Mouse (Mus musculus): Measurements from ENCODE around the gene Zswim3. TPM values are rescaled to one million over a fixed set of nuclear protein-coding genes. Genes with fewer than 3 reads are reported as not detected.

Zswim3 gene
- polyA plus RNA-seq, 1 experiment from 2014 or later, result 4.3 TPM

DNA sequence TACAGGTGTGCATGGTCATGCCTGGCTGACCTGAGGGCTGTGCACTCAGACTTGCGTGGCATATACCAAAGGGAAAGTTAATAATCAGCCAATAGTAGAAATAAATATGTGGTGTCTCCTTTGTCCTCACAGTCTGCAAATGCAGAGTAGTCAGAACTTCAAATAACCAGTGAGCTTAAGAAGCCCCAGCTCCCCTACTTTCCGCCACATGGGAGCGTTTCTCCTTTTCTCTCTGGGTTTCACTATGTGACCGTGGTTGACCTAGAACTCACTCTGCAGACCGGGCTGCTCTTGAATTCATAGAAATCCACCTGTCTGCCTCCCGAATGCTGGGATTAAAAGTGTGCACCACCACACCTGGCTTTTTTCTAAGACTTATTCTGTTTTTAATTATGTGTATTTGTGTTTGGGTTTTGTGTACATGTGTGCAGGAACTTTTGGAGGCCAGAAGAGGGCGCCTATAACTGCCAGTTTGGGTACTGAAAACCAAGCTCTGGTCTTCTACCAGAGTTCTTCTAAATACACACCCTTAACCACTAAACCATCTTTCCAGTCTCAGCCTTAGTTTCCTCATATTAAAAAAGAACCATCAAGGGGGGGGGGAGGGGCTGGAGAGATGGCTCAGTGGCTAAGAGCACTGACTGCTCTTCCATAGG, 20.8 kb upstream of the Zswim3 start:
- ATAC-seq (ENCODE audit: low read depth) (no peak), DNase-seq (no peak)
- peaks cover 5% of the 10 kb centered on the region; the same call in 1 of the 2 replicates for H3K36me3 ChIP-seq
- H3K4me3 ChIP-seq (replicated peaks), result no peak overlapping the region
- no peaks in the 10 kb centered on the region for H3K9me3 ChIP-seq (replicated peaks)
- H3K4me1 ChIP-seq (replicated peaks), result peaks cover 55% of the 10 kb centered on the region
- H3K27me3 ChIP-seq, result peaks cover 58% of the 10 kb centered on the region
- H3K27ac ChIP-seq, result no peak overlapping the region
- no peak overlapping the region for H3K9ac ChIP-seq
- 66% methylated on average over 7 of the region's 7 CpGs for WGBS (ENCODE audit: insufficient replicate concordance)
- H3K4me2 ChIP-seq, result no peak overlapping the region

DNA sequence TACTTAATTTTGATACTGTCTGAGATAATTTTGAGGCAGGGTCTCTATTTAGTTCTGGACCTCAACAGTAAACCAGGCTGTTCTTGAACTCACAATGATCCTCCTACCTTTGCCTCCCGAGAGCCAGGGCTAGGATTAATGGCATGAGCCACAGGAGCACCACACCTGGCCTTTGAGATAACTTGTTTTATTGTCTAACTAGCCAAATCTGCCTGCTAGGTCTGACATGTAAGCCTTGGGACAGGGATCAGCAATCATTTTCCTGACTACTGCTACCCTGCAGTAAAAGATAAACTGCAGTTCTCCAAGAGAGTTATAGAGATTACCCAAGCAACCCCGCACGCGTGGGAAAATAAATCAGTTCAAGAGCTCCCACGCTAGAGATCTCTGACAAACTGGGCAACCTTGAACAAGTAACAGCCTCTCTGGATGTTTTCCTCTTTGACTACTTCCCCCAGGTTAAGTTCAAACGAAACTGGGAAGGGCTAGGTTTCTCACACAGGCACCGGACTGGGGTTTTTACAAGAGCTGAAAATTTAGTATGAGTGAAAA, 20.0 kb upstream of the Zswim3 start:
- ATAC-seq (ENCODE audit: low read depth), result no peak
- Histone ChIP-seq H3K9me3 (replicated peaks) (no peaks in the 10 kb centered on the region), H3K4me1 (replicated peaks) (peaks cover 57% of the 10 kb centered on the region), H3K27ac (peak overlapping the region; percentile 76), H3K27me3 (peaks cover 49% of the 10 kb centered on the region), H3K9ac (peak overlapping the region; percentile 82), H3K36me3 (peaks cover 10% of the 10 kb centered on the region), H3K4me3 (replicated peaks) (peak overlapping the region; percentile 70), H3K4me2 (peak overlapping the region; percentile 99)
- 6% methylated on average over 7 of the region's 7 CpGs for WGBS (ENCODE audit: insufficient replicate concordance)
- no peak for DNase-seq

DNA sequence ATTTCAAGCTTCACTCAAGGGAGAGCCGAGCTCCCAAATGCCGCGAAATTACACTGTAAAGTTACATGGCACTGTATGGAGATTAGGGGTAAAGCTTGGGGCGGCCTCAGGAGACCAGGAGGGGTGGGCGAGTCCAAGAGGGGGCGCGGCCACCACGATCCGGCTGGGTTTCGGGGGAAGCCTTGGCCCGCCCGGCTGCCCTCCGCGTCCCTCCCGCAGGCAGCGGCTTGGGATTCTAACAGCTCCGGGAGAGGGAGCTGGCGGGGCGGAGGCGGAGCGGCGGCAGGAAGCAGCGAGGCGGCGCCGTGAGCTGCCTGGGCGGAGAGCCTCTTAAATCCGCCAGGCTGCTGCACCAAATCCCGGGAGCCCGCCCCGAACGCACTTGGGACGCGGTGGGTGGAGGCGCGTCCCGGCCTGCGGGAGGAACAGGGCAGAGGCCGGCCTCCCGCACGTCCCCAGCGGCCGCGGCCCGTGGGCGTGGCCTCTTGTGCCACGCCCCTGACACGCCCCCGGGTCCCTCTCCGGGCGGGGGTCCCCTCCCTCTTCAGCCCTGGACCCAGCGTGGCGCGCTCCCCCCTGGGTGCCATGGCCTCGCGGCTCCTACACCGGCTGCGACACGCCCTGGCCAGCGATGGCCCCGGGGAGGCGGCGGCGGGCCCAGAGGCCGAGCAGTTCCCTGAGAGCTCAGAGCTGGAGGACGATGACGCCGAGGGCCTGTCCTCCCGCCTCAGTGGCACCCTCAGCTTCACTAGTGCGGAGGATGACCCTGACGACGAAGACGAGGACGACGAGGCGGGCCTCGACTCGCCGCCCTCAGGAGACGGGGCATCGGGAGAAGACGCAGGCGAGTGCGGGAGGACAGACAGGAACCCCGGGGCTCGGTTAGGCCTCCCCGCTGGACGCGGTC, 19.2 kb upstream of the Zswim3 start, which contains the start of gene Snx21:
Gene Snx21 (plus strand): TSS at position 343 of the 907 bp plus-strand sequence.
- H3K4me3 ChIP-seq (replicated peaks), result peak within 1 kb of the TSS; percentile 70
- H3K4me2 ChIP-seq, result peak within 1 kb of the TSS; percentile 99
- peaks cover 43% of the 10 kb centered on the region for H3K27me3 ChIP-seq
- DNase-seq (peak; percentile 75), ATAC-seq (ENCODE audit: low read depth) (peak; percentile 87)
- no peaks in the 10 kb centered on the region for H3K9me3 ChIP-seq (replicated peaks)
- peak within 1 kb of the TSS; percentile 76 for H3K27ac ChIP-seq
- H3K36me3 ChIP-seq, result peaks cover 17% of the 10 kb centered on the region
- peak within 1 kb of the TSS; percentile 82 for H3K9ac ChIP-seq
- H3K4me1 ChIP-seq (replicated peaks), result peaks cover 65% of the 10 kb centered on the region
- under 1% methylated on average over 88 of the region's 89 CpGs for WGBS (ENCODE audit: insufficient replicate concordance)

DNA sequence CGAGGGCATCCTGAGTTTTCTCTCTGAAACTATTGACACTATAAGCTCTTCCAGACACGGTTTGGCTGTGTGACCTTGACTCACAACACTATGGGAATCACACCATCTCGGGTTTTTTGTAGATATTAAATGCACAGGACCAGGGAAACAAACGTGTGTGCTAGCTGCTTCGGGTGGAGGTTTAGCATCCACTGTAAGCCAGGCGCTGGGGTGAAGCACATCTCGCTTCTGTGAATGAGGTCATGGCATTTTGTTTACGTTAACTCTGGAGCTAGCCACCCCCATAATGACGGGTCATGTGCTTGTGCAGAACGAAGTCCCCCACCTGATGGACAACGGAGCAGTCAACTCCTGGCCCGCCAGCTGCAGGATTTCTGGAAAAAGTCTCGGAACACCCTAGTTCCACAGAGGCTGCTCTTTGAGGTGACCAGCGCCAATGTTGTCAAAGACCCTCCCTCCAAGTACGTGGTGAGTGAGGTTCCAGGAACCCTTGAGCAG, 18.5 kb upstream of the Zswim3 start:
- WGBS (ENCODE audit: insufficient replicate concordance), result 15% methylated on average over 15 of the region's 15 CpGs
- DNase-seq (no peak), ATAC-seq (ENCODE audit: low read depth) (no peak)
- Histone ChIP-seq H3K27me3 (peaks cover 41% of the 10 kb centered on the region), H3K4me1 (replicated peaks) (peaks cover 67% of the 10 kb centered on the region), H3K27ac (peak overlapping the region; percentile 76), H3K4me3 (replicated peaks) (peak overlapping the region; percentile 70), H3K36me3 (peaks cover 23% of the 10 kb centered on the region), H3K9me3 (replicated peaks) (no peaks in the 10 kb centered on the region), H3K9ac (peak overlapping the region; percentile 82), H3K4me2 (peak overlapping the region; percentile 99)

DNA sequence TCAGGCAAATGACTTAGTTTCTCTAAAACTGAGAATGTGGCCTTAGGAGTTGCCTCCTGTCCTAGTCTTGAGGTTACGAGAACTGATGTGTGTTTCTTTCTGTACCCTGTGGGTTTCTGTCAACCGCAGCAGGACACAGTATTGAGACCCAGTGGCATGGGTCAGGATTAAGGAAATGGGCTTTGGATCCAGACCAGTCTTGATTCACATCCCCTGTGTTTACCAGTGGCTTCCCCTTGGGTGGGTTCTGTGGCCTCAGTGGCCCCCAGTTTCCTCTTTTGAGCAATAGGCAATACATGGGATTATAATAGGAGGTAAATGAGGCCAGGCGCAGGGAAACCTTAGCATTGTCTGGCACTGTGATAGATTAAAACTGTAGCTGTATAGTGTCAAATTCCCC, 17.9 kb upstream of the Zswim3 start:
- H3K27me3 ChIP-seq, result peaks cover 35% of the 10 kb centered on the region
- ATAC-seq (ENCODE audit: low read depth) (no peak), DNase-seq (no peak)
- H3K4me2 ChIP-seq, result peak overlapping the region; percentile 99
- 73% methylated on average over 3 of the region's 3 CpGs for WGBS (ENCODE audit: insufficient replicate concordance)
- H3K27ac ChIP-seq, result peak overlapping the region; percentile 18; the same call in 1 of the 2 replicates
- H3K4me1 ChIP-seq (replicated peaks), result peaks cover 61% of the 10 kb centered on the region
- H3K36me3 ChIP-seq, result peaks cover 29% of the 10 kb centered on the region
- H3K9ac ChIP-seq, result no peak overlapping the region
- H3K9me3 ChIP-seq (replicated peaks), result no peaks in the 10 kb centered on the region
- peak overlapping the region; percentile 70 for H3K4me3 ChIP-seq (replicated peaks)

DNA sequence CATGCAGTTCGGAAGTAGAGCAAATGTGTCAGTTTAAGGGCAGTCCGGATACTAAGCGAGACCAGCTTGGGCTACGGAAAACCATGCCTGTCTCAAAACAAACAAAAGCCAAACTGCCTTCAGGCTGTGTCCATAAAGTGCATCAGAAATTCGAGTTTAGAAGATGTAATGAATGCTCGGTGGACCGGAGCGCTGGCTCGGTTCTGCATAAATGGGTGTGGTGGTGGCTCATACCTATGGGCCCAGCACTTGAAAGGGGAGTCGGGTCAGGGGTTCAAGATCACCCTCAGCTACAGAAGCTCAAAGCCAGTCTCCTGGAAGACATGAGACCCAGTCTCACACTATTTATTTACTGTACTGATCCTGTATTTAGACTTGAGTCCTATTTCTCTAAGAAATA, 17.1 kb upstream of the Zswim3 start:
- Histone ChIP-seq H3K9ac (no peak overlapping the region), H3K4me1 (replicated peaks) (peaks cover 60% of the 10 kb centered on the region), H3K4me3 (replicated peaks) (no peak overlapping the region), H3K27ac (no peak overlapping the region), H3K9me3 (replicated peaks) (no peaks in the 10 kb centered on the region), H3K36me3 (peaks cover 37% of the 10 kb centered on the region), H3K27me3 (peaks cover 34% of the 10 kb centered on the region), H3K4me2 (no peak overlapping the region)
- no peak for ATAC-seq (ENCODE audit: low read depth)
- WGBS (ENCODE audit: insufficient replicate concordance), result 81% methylated on average over 10 of the region's 10 CpGs
- DNase-seq, result no peak

DNA sequence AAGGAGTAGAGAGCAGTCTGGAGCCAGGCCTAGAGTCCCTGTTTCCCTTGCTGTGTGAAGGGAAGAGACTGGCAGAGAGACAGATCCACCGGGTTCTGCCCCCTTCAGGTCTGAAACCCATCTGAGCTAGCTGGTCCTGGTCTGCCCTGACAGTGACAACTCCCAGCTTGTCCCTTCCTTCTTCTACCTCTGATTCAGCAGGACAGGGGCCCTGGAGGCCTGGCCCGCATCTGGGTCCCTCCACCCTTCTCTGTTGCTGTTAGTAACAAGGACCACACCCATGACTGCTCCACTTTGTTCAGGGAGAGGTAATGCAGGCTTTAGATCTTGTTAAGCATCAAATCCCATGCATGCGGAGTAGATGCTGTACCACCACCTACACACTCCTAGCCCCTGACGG, 16.5 kb upstream of the Zswim3 start:
- peak overlapping the region; percentile 44 for H3K4me2 ChIP-seq
- peak overlapping the region; percentile 39; the same call in 1 of the 2 replicates for H3K9ac ChIP-seq
- DNase-seq, result peak; percentile 39
- ATAC-seq (ENCODE audit: low read depth), result peak; percentile 61
- H3K9me3 ChIP-seq (replicated peaks), result no peaks in the 10 kb centered on the region
- peak overlapping the region; percentile 35; the same call in 1 of the 2 replicates for H3K27ac ChIP-seq
- peaks cover 42% of the 10 kb centered on the region for H3K36me3 ChIP-seq
- H3K27me3 ChIP-seq, result peaks cover 34% of the 10 kb centered on the region
- peaks cover 62% of the 10 kb centered on the region for H3K4me1 ChIP-seq (replicated peaks)
- H3K4me3 ChIP-seq (replicated peaks), result no peak overlapping the region
- WGBS (ENCODE audit: insufficient replicate concordance), result 67% methylated on average over 4 of the region's 4 CpGs

DNA sequence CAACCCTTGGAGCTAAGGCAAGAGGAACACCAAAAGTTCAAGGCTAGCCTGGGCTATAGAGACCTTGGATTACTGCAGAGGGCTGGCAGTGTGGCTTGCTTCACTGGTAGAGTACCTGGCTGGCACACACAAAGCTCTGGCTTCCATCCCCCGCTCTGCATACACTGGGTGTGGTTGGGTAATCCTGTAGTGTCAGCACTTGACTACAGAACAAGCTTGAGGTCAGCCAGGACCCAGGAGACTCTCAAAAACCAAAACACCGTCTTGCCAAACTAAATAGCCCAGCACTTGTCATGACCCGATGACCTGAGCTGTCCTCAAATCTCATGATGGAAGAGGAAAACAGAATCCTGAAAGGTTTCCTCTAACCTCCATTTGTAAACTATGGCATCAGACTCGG, 14.4 kb upstream of the Zswim3 start:
- Histone ChIP-seq H3K4me1 (replicated peaks) (peaks cover 59% of the 10 kb centered on the region), H3K9me3 (replicated peaks) (no peaks in the 10 kb centered on the region), H3K4me2 (no peak overlapping the region), H3K4me3 (replicated peaks) (no peak overlapping the region), H3K9ac (no peak overlapping the region), H3K27me3 (peaks cover 18% of the 10 kb centered on the region), H3K36me3 (peaks cover 58% of the 10 kb centered on the region), H3K27ac (peak overlapping the region; percentile 51)
- WGBS (ENCODE audit: insufficient replicate concordance), result 77% methylated on average over 4 of the region's 4 CpGs
- ATAC-seq (ENCODE audit: low read depth) (no peak), DNase-seq (no peak)

DNA sequence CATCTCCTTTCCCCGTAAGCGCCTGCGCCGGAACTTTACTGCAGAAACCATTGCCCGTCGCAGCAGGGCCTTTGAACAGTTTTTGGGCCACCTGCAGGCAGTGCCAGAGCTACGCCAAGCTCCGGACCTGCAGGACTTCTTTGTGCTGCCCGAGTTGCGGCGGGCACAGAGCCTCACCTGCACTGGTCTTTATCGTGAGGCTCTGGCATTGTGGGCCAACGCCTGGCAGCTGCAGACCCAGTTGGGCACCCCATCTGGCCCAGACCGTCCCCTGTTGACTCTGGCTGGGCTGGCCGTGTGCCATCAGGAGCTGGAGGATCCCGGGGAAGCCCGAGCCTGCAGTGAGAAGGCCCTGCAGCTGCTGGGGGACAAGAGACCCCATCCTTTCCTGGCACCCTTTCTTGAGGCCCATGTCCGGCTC, 13.0 kb upstream of the Zswim3 start:
- H3K4me1 ChIP-seq (replicated peaks), result peaks cover 45% of the 10 kb centered on the region
- ATAC-seq (ENCODE audit: low read depth), result no peak
- WGBS (ENCODE audit: insufficient replicate concordance), result 91% methylated on average over 18 of the region's 18 CpGs
- H3K4me2 ChIP-seq, result no peak overlapping the region
- H3K9me3 ChIP-seq (replicated peaks), result no peaks in the 10 kb centered on the region
- H3K9ac ChIP-seq, result no peak overlapping the region
- peaks cover 5% of the 10 kb centered on the region for H3K27me3 ChIP-seq
- H3K4me3 ChIP-seq (replicated peaks), result no peak overlapping the region
- no peak overlapping the region for H3K27ac ChIP-seq
- no peak for DNase-seq
- H3K36me3 ChIP-seq, result peaks cover 72% of the 10 kb centered on the region

DNA sequence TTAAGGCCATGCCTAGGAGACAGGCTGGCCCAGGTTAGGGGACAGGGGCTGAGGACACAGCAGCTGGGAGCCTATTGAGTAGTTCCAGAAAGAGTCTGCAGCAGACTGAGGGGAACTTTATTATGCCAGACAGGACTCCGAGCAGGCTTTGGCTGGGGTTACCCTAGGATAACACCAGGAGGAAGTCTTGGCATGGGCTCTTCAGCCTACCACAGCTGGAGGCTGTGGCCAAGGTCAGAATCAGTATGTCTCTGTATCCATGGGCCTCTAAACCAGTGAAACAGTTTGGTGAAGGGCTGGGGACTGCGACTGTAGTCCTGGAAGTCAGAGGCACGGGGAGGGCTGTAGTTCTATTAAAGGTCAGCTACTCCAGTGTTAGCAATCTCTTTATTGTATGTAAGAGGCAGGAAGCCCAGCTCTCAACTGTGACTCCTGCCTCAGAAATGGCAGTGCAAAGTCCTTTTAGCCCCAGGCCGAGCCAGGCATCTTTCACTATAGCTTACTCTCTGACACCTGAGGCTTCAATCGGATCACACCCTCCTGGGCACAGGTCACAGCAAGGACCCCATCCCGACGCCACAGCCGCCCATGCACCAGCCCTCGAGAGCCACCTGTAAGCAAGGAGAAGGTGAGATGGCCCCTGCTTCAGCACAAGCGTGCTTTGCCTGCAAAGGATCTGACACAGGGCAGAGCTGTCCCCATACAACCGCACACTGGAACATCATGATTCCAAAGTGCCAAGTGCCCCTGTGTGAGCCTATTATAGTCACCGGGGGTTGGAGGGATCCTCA, 12.3 kb upstream of the Zswim3 start:
- Histone ChIP-seq H3K4me1 (replicated peaks) (peaks cover 38% of the 10 kb centered on the region), H3K4me2 (no peak overlapping the region), H3K4me3 (replicated peaks) (no peak overlapping the region), H3K36me3 (peaks cover 78% of the 10 kb centered on the region), H3K27ac (no peak overlapping the region), H3K9ac (no peak overlapping the region), H3K9me3 (replicated peaks) (no peaks in the 10 kb centered on the region), H3K27me3 (no peaks in the 10 kb centered on the region)
- ATAC-seq (ENCODE audit: low read depth) (no peak), DNase-seq (no peak)
- WGBS (ENCODE audit: insufficient replicate concordance), result 86% methylated on average over 12 of the region's 12 CpGs
